Comparison of ENCODE assay signal across 8 mouse cellular contexts in genomic region chr5:135263866-135264503, GRCm38 (mm10). TPM values are rescaled to one million over a fixed set of nuclear protein-coding genes. Genes with fewer than 3 reads are reported as not detected.
DNase-seq lines count a peak whose midpoint lies in the region; ATAC-seq and TF ChIP-seq lines count a peak whose summit lies in the region.

No protein-coding gene starts in this region.

- ATAC-seq in hindbrain, embryonic 15.5 days (ENCODE audit: low FRiP score, low read depth): peak; percentile 94
- peak; percentile 67 for ATAC-seq in megakaryocyte progenitor cell, adult 5-6 weeks (replicated peaks; ENCODE audit: poor library complexity)
- no peak for ATAC-seq in activated CD4-positive, CD25-positive, alpha-beta regulatory T cell, adult 4 months

- peak overlapping the region; percentile 58 for H3K27ac ChIP-seq in hindbrain, embryonic 15.5 days (replicated peaks)
- no peak overlapping the region; the same call in 1 of the 2 replicates for H3K27ac ChIP-seq in testis, adult 2 months (ENCODE audit: control insufficient read depth, insufficient read depth, low read depth, low read length)

- peak overlapping the region; percentile 11; the same call in 1 of the 2 replicates for H3K4me2 ChIP-seq in hindbrain, embryonic 15.5 days

- peaks cover 12% of the 10 kb centered on the region; the same call in 1 of the 2 replicates for H3K4me1 ChIP-seq in hindbrain, embryonic 15.5 days (replicated peaks)
- H3K4me1 ChIP-seq in testis, adult 2 months (ENCODE audit: control insufficient read depth, insufficient read depth, low read length): peaks cover 10% of the 10 kb centered on the region

- H3K9me3 ChIP-seq in hindbrain, embryonic 15.5 days: no peaks in the 10 kb centered on the region

- H3K4me3 ChIP-seq in hindbrain, embryonic 15.5 days: no peak overlapping the region
- H3K4me3 ChIP-seq in testis, adult 2 months (ENCODE audit: control insufficient read depth, low read depth, low read length): peak overlapping the region; percentile 11

- no peak overlapping the region for H3K9ac ChIP-seq in hindbrain, embryonic 15.5 days

- intact Hi-C loops in left cerebral cortex, postnatal 4 days (cut with DNase I): no loop called here

- DNase-seq in retina, postnatal 1 day: peak; percentile 81
- no peak for DNase-seq in retina, embryonic 14.5 days (ENCODE audit: low spot score)
- DNase-seq in frontal cortex, adult 2 months (ENCODE audit: extremely low spot score in 1 of 2, low spot score in 1 of 2): peak; percentile 39 to 60
- peak; percentile 53 for DNase-seq in left cerebral cortex, postnatal 4 days

- 17% methylated on average over 17 of the region's 17 CpGs for WGBS in hindbrain, embryonic 15.5 days

- no peak for TF ChIP-seq CTCF in testis, adult 2 months (IDR thresholded peaks at IDR 0.05; ENCODE audit: control insufficient read depth, insufficient read depth, insufficient replicate concordance, low read depth, low read length)

- H3K36me3 ChIP-seq in hindbrain, embryonic 15.5 days: no peaks in the 10 kb centered on the region
- H3K36me3 ChIP-seq in testis, adult 2 months (ENCODE audit: control insufficient read depth, insufficient read depth, low read length): no peaks in the 10 kb centered on the region

- TF ChIP-seq POLR2A in testis, adult 2 months (IDR thresholded peaks at IDR 0.05; ENCODE audit: control insufficient read depth, low read depth, low read length): no peak

- H3K27me3 ChIP-seq in hindbrain, embryonic 15.5 days: no peaks in the 10 kb centered on the region
- no peaks in the 10 kb centered on the region for H3K27me3 ChIP-seq in testis, adult 2 months (ENCODE audit: control insufficient read depth, insufficient read depth, low read length)

RNA-seq across cellular contexts. Expression of gene Fzd9, which starts 13.0 kb away (rescaled TPM):
- polyA plus RNA-seq in frontal cortex, adult 2 months (2012; rRNA removed): 5.4 and 5.5 TPM in 2 replicates
- polyA plus RNA-seq in hindbrain, embryonic 15.5 days (2015; fragmentation: Nextera tagmentation; extraction: Ambion mirVana): 18.5 and 20.9 TPM in 2 replicates
- 10 to 100 TPM; 15.3 to 17.9 TPM for total RNA-seq in left cerebral cortex, postnatal 4 days (2021)
- total RNA-seq in megakaryocyte progenitor cell, adult 5-6 weeks (2015): 0.42 and 0.59 TPM in 2 replicates
- 0.12 and 0.14 TPM in 2 replicates for total RNA-seq in megakaryocyte progenitor cell, adult 5-6 weeks (2017)
- 3.1 and 3.2 TPM in 2 replicates for polyA plus RNA-seq in testis, adult 2 months (2012; rRNA removed)
- not detected for polyA plus RNA-seq in activated CD4-positive, CD25-positive, alpha-beta regulatory T cell, adult 4 months (2017; shearing (Covaris generic))
